Mouse (Mus musculus) neural tube, embryonic 14.5 days (tissue): Measurements from ENCODE around the gene Mgat1. TPM values are rescaled to one million over a fixed set of nuclear protein-coding genes. Genes with fewer than 3 reads are reported as not detected.

Source experiments
- ATAC-seq: fragments of 200-750 bp; cut with Nextera tagmentation; 2 replicates; pipeline ENCODE4 v1.8.0; 2017; ENCODE audit warnings: low read depth, mild to moderate bottlenecking, moderate TSS enrichment, moderate library complexity
- H3K27ac ChIP-seq: fragments of 300-500 bp; sonication (generic); 2 replicates; pipeline ENCODE4 v1.5.1; 2014; ENCODE audit warnings: low read depth, mild to moderate bottlenecking, control low read depth, low read length, moderate library complexity, mixed read lengths
- H3K27me3 ChIP-seq: fragments of 300-500 bp; sonication (generic); 2 replicates; pipeline ENCODE4 v1.6.1; 2014; ENCODE audit warnings: low read length; ENCODE audit not compliant: control insufficient read depth, insufficient read depth
- H3K36me3 ChIP-seq: fragments of 300-500 bp; sonication (generic); 2 replicates; pipeline ENCODE4 v1.6.1; 2014; ENCODE audit warnings: low read length, mixed read lengths; ENCODE audit not compliant: control insufficient read depth, insufficient read depth
- H3K4me1 ChIP-seq: fragments of 300-500 bp; sonication (generic); 2 replicates; pipeline ENCODE4 v1.6.1; 2014; ENCODE audit warnings: low read length; ENCODE audit not compliant: control insufficient read depth, insufficient read depth
- H3K4me2 ChIP-seq: fragments of 300-500 bp; sonication (generic); 2 replicates; pipeline ENCODE4 v1.6.1; 2014; ENCODE audit warnings: mild to moderate bottlenecking, low read depth, low read length, control low read depth
- H3K4me3 ChIP-seq: fragments of 300-500 bp; sonication (generic); 2 replicates; pipeline ENCODE4 v1.5.1; 2014; ENCODE audit warnings: low read depth, low read length, control low read depth, mixed read lengths
- H3K9ac ChIP-seq: fragments of 300-500 bp; sonication (generic); replicated peaks from 2 replicates; pipeline ENCODE4 v1.6.1; 2014; ENCODE audit warnings: low read depth, mild to moderate bottlenecking, control low read depth, low read length, mixed read lengths
- H3K9me3 ChIP-seq: fragments of 300-500 bp; sonication (generic); 2 replicates; pipeline ENCODE4 v1.6.1; 2016; ENCODE audit warnings: low read length; ENCODE audit not compliant: control insufficient read depth
- WGBS: fragments of 180-500 bp; shearing (Covaris S2); extraction: QIAGEN DNeasy Blood & Tissue Kit; methylation state at CpG from one replicate; pipeline ENCODE4 v1.1.7; 2014; 5-methylcytosine and 5-hydroxymethylcytosine counted together
- polyA plus RNA-seq: library from polyadenylated mRNA; unstranded; fragments of >200 nt; fragmentation: Nextera tagmentation; extraction: Ambion mirVana; gene quantifications from 2 replicates; pipeline ENCODE4 v1.2.1, GENCODE M21; 2014

Mgat1 gene
- polyA plus RNA-seq, 1 experiment from 2014 or later: 22.6 TPM

DNA sequence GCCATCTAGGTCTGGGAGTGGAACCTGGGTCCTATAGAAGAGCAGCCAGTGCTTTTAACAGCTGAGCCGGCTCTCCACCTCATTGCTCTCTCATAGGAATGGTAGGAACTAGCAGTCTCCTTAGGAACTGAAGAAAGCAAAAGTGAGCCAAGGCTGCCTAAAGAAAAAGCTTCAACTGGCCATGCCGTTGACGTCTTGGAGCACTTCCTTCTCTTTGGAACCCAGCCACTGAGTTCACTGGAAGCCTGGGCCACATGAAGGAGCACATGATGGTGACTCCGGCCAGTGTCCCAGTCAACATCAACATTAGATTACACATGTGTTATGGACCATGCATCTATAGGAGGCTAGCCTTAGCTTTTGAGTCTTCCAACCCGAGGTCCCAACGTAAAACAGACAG is 9.0 kb downstream of the Mgat1 start:
- H3K4me2 ChIP-seq: no peak overlapping the region
- H3K4me3 ChIP-seq: no peak overlapping the region
- H3K9ac ChIP-seq: no peak overlapping the region
- WGBS: 92% methylated on average over 6 of the region's 6 CpGs
- peaks cover 14% of the 10 kb centered on the region; the same call in 1 of the 2 replicates for H3K4me1 ChIP-seq
- H3K27me3 ChIP-seq: no peaks in the 10 kb centered on the region
- ATAC-seq: no peak
- H3K36me3 ChIP-seq: no peaks in the 10 kb centered on the region
- no peak overlapping the region for H3K27ac ChIP-seq
- H3K9me3 ChIP-seq: no peaks in the 10 kb centered on the region

DNA sequence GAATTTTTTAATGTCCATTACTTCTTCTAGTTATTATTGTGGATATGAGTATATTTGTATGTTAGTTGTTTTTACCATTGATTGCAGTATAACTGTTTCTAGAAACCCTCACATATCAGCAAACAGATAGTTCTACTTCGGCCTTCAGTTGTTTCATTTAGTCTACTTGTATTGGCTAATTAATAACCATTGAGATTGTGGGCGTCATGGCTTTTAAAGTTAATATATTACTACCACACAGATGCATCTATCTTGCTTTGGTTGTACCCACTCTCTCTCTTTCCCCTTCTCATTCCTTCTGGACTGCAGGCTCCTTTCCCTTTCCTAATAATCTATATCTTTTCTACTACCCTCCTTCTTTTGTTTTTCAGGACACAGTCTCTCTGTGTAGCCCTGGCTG is 15.3 kb downstream of the Mgat1 start:
- Histone ChIP-seq H3K27ac (no peak overlapping the region), H3K9ac (no peak overlapping the region), H3K4me2 (no peak overlapping the region), H3K4me1 (no peaks in the 10 kb centered on the region), H3K9me3 (no peaks in the 10 kb centered on the region), H3K27me3 (no peaks in the 10 kb centered on the region), H3K4me3 (no peak overlapping the region), H3K36me3 (no peaks in the 10 kb centered on the region; the same call in 1 of the 2 replicates)
- ATAC-seq: no peak
- WGBS: 95% methylated on average over 2 of the region's 2 CpGs

DNA sequence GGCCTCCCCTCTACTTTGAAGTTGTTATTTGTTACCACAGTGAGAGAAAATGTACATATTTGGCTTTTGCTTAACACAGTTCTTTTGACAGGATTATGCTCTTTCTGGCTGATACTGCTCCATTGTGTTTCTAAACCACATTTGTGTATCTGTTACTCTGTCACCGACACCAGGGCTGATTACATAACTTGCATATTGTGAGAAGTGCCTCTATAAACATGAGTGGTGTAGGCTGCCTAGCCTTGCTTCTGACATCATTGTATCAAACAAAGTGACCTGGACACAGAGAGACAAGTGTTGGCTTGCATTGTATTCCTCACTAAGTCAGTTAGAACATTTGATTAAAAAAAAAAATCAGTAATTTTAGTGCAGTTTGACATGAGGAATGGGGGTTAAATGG is 15.8 kb downstream of the Mgat1 start:
- 97% methylated on average over 1 of the region's 1 CpGs for WGBS
- H3K4me1 ChIP-seq: no peaks in the 10 kb centered on the region
- H3K4me2 ChIP-seq: no peak overlapping the region
- H3K9me3 ChIP-seq: no peaks in the 10 kb centered on the region
- ATAC-seq: no peak
- H3K27ac ChIP-seq: no peak overlapping the region
- H3K4me3 ChIP-seq: no peak overlapping the region
- no peaks in the 10 kb centered on the region; the same call in 1 of the 2 replicates for H3K36me3 ChIP-seq
- no peaks in the 10 kb centered on the region for H3K27me3 ChIP-seq
- H3K9ac ChIP-seq: no peak overlapping the region

DNA sequence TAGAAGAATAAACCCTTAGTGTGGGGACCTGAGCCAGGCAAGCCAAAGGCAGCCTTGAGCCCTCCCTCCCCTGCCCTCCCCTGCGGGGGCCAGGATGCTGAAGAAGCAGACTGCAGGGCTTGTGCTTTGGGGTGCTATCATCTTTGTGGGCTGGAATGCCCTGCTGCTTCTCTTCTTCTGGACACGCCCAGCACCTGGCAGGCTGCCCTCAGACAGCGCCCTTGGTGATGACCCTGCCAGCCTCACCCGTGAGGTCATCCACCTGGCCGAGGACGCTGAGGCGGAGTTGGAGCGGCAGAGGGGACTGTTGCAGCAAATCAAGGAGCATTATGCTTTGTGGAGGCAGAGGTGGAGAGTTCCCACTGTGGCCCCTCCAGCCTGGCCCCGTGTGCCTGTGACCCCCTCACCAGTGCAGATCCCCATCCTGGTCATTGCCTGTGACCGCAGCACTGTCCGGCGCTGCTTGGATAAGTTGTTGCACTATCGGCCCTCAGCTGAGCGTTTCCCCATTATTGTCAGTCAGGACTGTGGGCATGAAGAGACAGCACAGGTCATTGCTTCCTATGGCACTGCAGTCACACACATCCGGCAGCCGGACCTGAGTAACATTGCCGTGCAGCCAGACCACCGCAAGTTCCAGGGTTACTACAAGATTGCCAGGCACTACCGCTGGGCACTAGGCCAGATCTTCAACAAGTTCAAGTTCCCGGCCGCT is 16.8 kb downstream of the Mgat1 start:
- no peaks in the 10 kb centered on the region; the same call in 1 of the 2 replicates for H3K36me3 ChIP-seq
- H3K4me2 ChIP-seq: no peak overlapping the region
- H3K9ac ChIP-seq: no peak overlapping the region
- H3K27ac ChIP-seq: no peak overlapping the region
- WGBS: 95% methylated on average over 21 of the region's 21 CpGs
- no peak overlapping the region for H3K4me3 ChIP-seq
- H3K9me3 ChIP-seq: no peaks in the 10 kb centered on the region
- no peaks in the 10 kb centered on the region for H3K4me1 ChIP-seq
- no peak; the same call in 1 of the 2 replicates for ATAC-seq
- no peaks in the 10 kb centered on the region for H3K27me3 ChIP-seq

DNA sequence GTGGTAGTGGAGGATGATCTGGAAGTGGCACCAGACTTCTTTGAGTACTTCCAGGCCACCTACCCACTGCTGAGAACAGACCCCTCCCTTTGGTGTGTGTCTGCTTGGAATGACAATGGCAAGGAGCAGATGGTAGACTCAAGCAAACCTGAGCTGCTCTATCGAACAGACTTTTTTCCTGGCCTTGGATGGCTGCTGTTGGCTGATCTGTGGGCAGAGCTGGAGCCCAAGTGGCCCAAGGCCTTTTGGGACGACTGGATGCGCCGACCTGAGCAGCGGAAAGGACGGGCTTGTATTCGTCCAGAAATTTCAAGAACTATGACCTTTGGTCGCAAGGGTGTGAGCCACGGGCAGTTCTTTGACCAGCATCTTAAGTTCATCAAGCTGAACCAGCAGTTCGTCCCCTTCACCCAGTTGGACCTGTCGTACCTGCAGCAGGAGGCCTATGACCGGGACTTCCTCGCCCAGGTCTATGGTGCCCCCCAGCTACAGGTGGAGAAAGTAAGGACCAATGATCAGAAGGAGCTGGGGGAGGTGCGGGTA is 17.4 kb downstream of the Mgat1 start:
- H3K4me1 ChIP-seq: no peaks in the 10 kb centered on the region
- no peak overlapping the region for H3K27ac ChIP-seq
- 95% methylated on average over 14 of the region's 14 CpGs for WGBS
- H3K36me3 ChIP-seq: no peaks in the 10 kb centered on the region; the same call in 1 of the 2 replicates
- H3K9ac ChIP-seq: no peak overlapping the region
- no peaks in the 10 kb centered on the region for H3K27me3 ChIP-seq
- H3K4me2 ChIP-seq: no peak overlapping the region
- H3K4me3 ChIP-seq: no peak overlapping the region
- ATAC-seq: no peak
- H3K9me3 ChIP-seq: no peaks in the 10 kb centered on the region

DNA sequence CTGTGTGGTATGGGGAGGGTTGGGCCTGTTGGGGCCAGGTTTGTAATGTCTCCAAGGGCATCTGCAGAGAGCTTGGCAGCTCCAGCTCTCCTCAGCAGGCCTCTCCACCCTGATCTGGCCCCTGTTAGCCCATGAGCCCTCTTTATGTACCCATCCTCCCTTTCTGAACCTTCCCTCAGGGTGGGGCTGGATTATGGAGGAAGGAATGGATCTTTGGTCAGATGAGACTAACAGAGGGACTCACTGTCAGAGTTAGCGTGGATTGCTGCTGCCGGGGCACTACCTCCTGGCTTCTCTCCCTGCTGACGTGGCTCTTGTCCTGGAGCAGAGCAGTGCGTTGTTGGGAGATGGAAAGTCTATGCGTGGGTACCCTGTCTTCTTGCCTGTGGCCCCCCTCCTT is 18.3 kb downstream of the Mgat1 start:
- H3K9me3 ChIP-seq: no peaks in the 10 kb centered on the region
- H3K9ac ChIP-seq: no peak overlapping the region
- no peak for ATAC-seq
- no peaks in the 10 kb centered on the region for H3K27me3 ChIP-seq
- H3K36me3 ChIP-seq: no peaks in the 10 kb centered on the region; the same call in 1 of the 2 replicates
- 96% methylated on average over 5 of the region's 5 CpGs for WGBS
- no peaks in the 10 kb centered on the region for H3K4me1 ChIP-seq
- H3K4me2 ChIP-seq: no peak overlapping the region
- H3K27ac ChIP-seq: no peak overlapping the region
- no peak overlapping the region for H3K4me3 ChIP-seq

DNA sequence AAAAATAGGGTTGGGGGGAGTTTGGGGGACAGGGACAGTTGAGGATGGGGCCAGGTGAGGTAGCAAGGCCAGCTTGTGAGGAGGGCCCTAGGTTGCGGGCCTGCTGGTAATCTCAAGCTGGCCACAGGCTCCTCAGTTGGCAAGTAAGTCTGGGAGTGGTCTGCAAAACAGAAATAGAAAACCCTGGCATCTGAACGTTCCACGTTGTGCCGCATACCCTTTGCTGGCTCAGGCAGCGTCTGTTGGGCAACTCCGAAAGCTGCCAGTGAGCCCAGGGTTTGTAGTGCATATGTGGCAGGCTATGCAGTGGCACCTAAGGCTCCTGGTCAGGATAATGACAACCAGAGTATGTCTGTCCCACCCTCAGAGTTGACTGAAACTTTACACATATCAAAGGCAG is 19.2 kb downstream of the Mgat1 start:
- no peaks in the 10 kb centered on the region for H3K4me1 ChIP-seq
- no peaks in the 10 kb centered on the region for H3K9me3 ChIP-seq
- no peak for ATAC-seq
- H3K27ac ChIP-seq: no peak overlapping the region
- 95% methylated on average over 6 of the region's 6 CpGs for WGBS
- H3K4me3 ChIP-seq: no peak overlapping the region
- H3K9ac ChIP-seq: no peak overlapping the region
- no peaks in the 10 kb centered on the region for H3K27me3 ChIP-seq
- no peak overlapping the region for H3K4me2 ChIP-seq
- H3K36me3 ChIP-seq: no peaks in the 10 kb centered on the region; the same call in 1 of the 2 replicates

DNA sequence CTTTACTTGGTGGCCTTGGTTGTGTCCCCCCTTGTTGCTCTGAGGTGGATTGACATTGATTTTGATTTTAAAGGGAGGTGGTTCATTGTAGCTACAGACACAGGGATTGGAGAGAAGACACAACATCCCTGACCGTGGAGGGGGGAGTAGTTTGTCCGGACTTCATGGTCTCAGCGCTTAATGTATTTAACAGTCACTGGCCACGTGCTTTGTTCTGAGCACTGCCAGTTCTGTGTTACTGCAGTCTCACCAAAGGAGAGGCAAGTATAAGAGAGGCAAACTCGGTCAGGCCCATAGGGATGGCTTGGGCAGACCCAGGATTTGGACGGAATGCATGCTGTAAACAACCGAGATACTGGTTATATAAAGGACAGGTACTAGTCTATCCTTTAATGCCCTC is 20.1 kb downstream of the Mgat1 start:
- Histone ChIP-seq H3K27me3 (no peaks in the 10 kb centered on the region), H3K4me3 (no peak overlapping the region), H3K4me2 (no peak overlapping the region), H3K27ac (no peak overlapping the region), H3K9ac (no peak overlapping the region), H3K36me3 (no peaks in the 10 kb centered on the region; the same call in 1 of the 2 replicates), H3K4me1 (no peaks in the 10 kb centered on the region), H3K9me3 (no peaks in the 10 kb centered on the region)
- no peak for ATAC-seq
- WGBS: 92% methylated on average over 7 of the region's 7 CpGs

DNA sequence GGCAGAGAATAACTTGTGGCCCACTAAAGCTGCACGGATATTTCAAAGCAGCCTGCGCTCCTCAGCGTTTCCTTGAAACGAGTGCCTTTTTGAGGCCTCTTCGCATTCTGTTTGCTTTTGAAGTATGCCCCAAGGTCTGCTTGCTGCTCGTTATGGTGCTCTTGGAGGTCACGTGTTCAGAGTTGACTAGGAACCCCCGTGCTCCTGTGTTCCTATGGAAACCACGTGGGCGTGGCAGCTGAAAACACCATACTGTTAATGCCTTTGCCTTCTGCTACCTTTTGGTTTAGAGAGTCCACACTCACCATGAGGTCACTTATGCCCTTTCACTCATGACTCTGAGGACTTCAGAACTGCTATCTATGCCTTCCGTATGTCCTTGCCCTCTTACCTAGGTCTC is 20.6 kb downstream of the Mgat1 start:
- Histone ChIP-seq H3K27me3 (no peaks in the 10 kb centered on the region), H3K9me3 (no peaks in the 10 kb centered on the region), H3K9ac (no peak overlapping the region), H3K4me3 (no peak overlapping the region), H3K36me3 (no peaks in the 10 kb centered on the region; the same call in 1 of the 2 replicates), H3K27ac (no peak overlapping the region), H3K4me2 (no peak overlapping the region), H3K4me1 (no peaks in the 10 kb centered on the region)
- no peak for ATAC-seq
- 83% methylated on average over 11 of the region's 11 CpGs for WGBS
